Mouse (Mus musculus): ENCODE data around the gene Il1rapl2.
"Not testable (repeated sequence)": the region's sequence is repeated elsewhere in the genome, so short reads cannot be mapped to it uniquely, and the experiment has no call there.

Il1rapl2 gene

GRCm38 (mm10) chrX:137923490-137923889 lies 353.1 kb downstream of the Il1rapl2 start:
- no peaks in the 10 kb centered on the region for H3K36me3 ChIP-seq (ENCODE audit: control insufficient read depth, insufficient read depth, low read length, poor library complexity, severe bottlenecking)
- no peaks in the 10 kb centered on the region for H3K27me3 ChIP-seq (ENCODE audit: control insufficient read depth, insufficient read depth, low read length, poor library complexity, severe bottlenecking)
- DNase-seq (ENCODE audit: low read depth, low spot score): no peak

- Histone ChIP-seq H3K36me3 (ENCODE audit: control insufficient read depth, insufficient read depth, low read length, poor library complexity, severe bottlenecking) (no peaks in the 10 kb centered on the region), H3K27me3 (ENCODE audit: control insufficient read depth, insufficient read depth, low read length, poor library complexity, severe bottlenecking) (no peaks in the 10 kb centered on the region)
- DNase-seq (ENCODE audit: low read depth, low spot score): no peak
Observed at GRCm38 (mm10) chrX:137926835-137927234, 356.4 kb downstream of the Il1rapl2 start.

- no peak for DNase-seq (ENCODE audit: low read depth, low spot score)
- no peaks in the 10 kb centered on the region for H3K36me3 ChIP-seq (ENCODE audit: control insufficient read depth, insufficient read depth, low read length, poor library complexity, severe bottlenecking)
Observed at GRCm38 (mm10) chrX:137947741-137948140, 377.3 kb downstream of the Il1rapl2 start.

GRCm38 (mm10) chrX:137971306-137971705 lies 400.9 kb downstream of the Il1rapl2 start:
- DNase-seq (ENCODE audit: low read depth, low spot score): no peak
- H3K36me3 ChIP-seq (ENCODE audit: control insufficient read depth, insufficient read depth, low read length, poor library complexity, severe bottlenecking): no peaks in the 10 kb centered on the region
- no peaks in the 10 kb centered on the region for H3K27me3 ChIP-seq (ENCODE audit: control insufficient read depth, insufficient read depth, low read length, poor library complexity, severe bottlenecking)

More at GRCm38 (mm10) chrX:137947741-137948140, 377.3 kb downstream of the Il1rapl2 start:
- H3K27me3 ChIP-seq (ENCODE audit: control insufficient read depth, insufficient read depth, low read length, poor library complexity, severe bottlenecking): no peaks in the 10 kb centered on the region

- no peaks in the 10 kb centered on the region for H3K36me3 ChIP-seq (ENCODE audit: control insufficient read depth, insufficient read depth, low read length, poor library complexity, severe bottlenecking)
- H3K27me3 ChIP-seq (ENCODE audit: control insufficient read depth, insufficient read depth, low read length, poor library complexity, severe bottlenecking): no peaks in the 10 kb centered on the region
- no peak for DNase-seq (ENCODE audit: low read depth, low spot score)
Observed at GRCm38 (mm10) chrX:138043113-138043512, 472.7 kb downstream of the Il1rapl2 start.

- DNase-seq (ENCODE audit: low read depth, low spot score): no peak
- Histone ChIP-seq H3K36me3 (ENCODE audit: control insufficient read depth, insufficient read depth, low read length, poor library complexity, severe bottlenecking) (no peaks in the 10 kb centered on the region), H3K27me3 (ENCODE audit: control insufficient read depth, insufficient read depth, low read length, poor library complexity, severe bottlenecking) (no peaks in the 10 kb centered on the region; the same call in 1 of the 2 replicates)
Observed at GRCm38 (mm10) chrX:138103954-138104353, 533.5 kb downstream of the Il1rapl2 start.

- no peaks in the 10 kb centered on the region; the same call in 1 of the 2 replicates for H3K27me3 ChIP-seq (ENCODE audit: control insufficient read depth, insufficient read depth, low read length, poor library complexity, severe bottlenecking)
- no peak for DNase-seq (ENCODE audit: low read depth, low spot score)
- no peaks in the 10 kb centered on the region for H3K36me3 ChIP-seq (ENCODE audit: control insufficient read depth, insufficient read depth, low read length, poor library complexity, severe bottlenecking)
Observed at GRCm38 (mm10) chrX:138104668-138105067, 534.3 kb downstream of the Il1rapl2 start.

- DNase-seq (ENCODE audit: low read depth, low spot score): peak; percentile 0
- Histone ChIP-seq H3K36me3 (ENCODE audit: control insufficient read depth, insufficient read depth, low read length, poor library complexity, severe bottlenecking) (no peaks in the 10 kb centered on the region), H3K27me3 (ENCODE audit: control insufficient read depth, insufficient read depth, low read length, poor library complexity, severe bottlenecking) (no peaks in the 10 kb centered on the region)
Observed at GRCm38 (mm10) chrX:138170146-138170545, 599.7 kb downstream of the Il1rapl2 start.

GRCm38 (mm10) chrX:138209480-138209879 lies 639.1 kb downstream of the Il1rapl2 start, which contains the start of gene Tex13a:
Gene Tex13a (minus strand): TSS chrX:138209580.
- Histone ChIP-seq H3K36me3 (ENCODE audit: control insufficient read depth, insufficient read depth, low read length, poor library complexity, severe bottlenecking) (no peaks in the 10 kb centered on the region), H3K27me3 (ENCODE audit: control insufficient read depth, insufficient read depth, low read length, poor library complexity, severe bottlenecking) (no peaks in the 10 kb centered on the region)
- no peak for DNase-seq (ENCODE audit: low read depth, low spot score)

GRCm38 (mm10) chrX:138234626-138235025 lies 664.2 kb downstream of the Il1rapl2 start:
- H3K36me3 ChIP-seq (ENCODE audit: control insufficient read depth, insufficient read depth, low read length, poor library complexity, severe bottlenecking): no peaks in the 10 kb centered on the region
- no peaks in the 10 kb centered on the region for H3K27me3 ChIP-seq (ENCODE audit: control insufficient read depth, insufficient read depth, low read length, poor library complexity, severe bottlenecking)
- DNase-seq (ENCODE audit: low read depth, low spot score): no peak

GRCm38 (mm10) chrX:138348736-138349135 lies 778.3 kb downstream of the Il1rapl2 start:
- not testable (repeated sequence) for DNase-seq (ENCODE audit: low read depth, low spot score); H3K36me3 ChIP-seq (ENCODE audit: control insufficient read depth, insufficient read depth, low read length, poor library complexity, severe bottlenecking); H3K27me3 ChIP-seq (ENCODE audit: control insufficient read depth, insufficient read depth, low read length, poor library complexity, severe bottlenecking)

- DNase-seq (ENCODE audit: low read depth, low spot score): no peak
- H3K36me3 ChIP-seq (ENCODE audit: control insufficient read depth, insufficient read depth, low read length, poor library complexity, severe bottlenecking): no peaks in the 10 kb centered on the region
- no peaks in the 10 kb centered on the region for H3K27me3 ChIP-seq (ENCODE audit: control insufficient read depth, insufficient read depth, low read length, poor library complexity, severe bottlenecking)
Observed at GRCm38 (mm10) chrX:138433794-138434193, 863.4 kb downstream of the Il1rapl2 start.

GRCm38 (mm10) chrX:138437939-138438338 lies 867.5 kb downstream of the Il1rapl2 start:
- H3K27me3 ChIP-seq (ENCODE audit: control insufficient read depth, insufficient read depth, low read length, poor library complexity, severe bottlenecking): no peaks in the 10 kb centered on the region
- H3K36me3 ChIP-seq (ENCODE audit: control insufficient read depth, insufficient read depth, low read length, poor library complexity, severe bottlenecking): no peaks in the 10 kb centered on the region
- no peak for DNase-seq (ENCODE audit: low read depth, low spot score)

GRCm38 (mm10) chrX:138449856-138450255 lies 879.4 kb downstream of the Il1rapl2 start:
- no peak for DNase-seq (ENCODE audit: low read depth, low spot score)
- H3K27me3 ChIP-seq (ENCODE audit: control insufficient read depth, insufficient read depth, low read length, poor library complexity, severe bottlenecking): no peaks in the 10 kb centered on the region

GRCm38 (mm10) chrX:138478488-138478887 lies 908.1 kb downstream of the Il1rapl2 start:
- Histone ChIP-seq H3K36me3 (ENCODE audit: control insufficient read depth, insufficient read depth, low read length, poor library complexity, severe bottlenecking) (no peaks in the 10 kb centered on the region), H3K27me3 (ENCODE audit: control insufficient read depth, insufficient read depth, low read length, poor library complexity, severe bottlenecking) (no peaks in the 10 kb centered on the region)
- no peak for DNase-seq (ENCODE audit: low read depth, low spot score)

More at GRCm38 (mm10) chrX:138449856-138450255, 879.4 kb downstream of the Il1rapl2 start:
- no peaks in the 10 kb centered on the region for H3K36me3 ChIP-seq (ENCODE audit: control insufficient read depth, insufficient read depth, low read length, poor library complexity, severe bottlenecking)

GRCm38 (mm10) chrX:138500510-138500909 lies 930.1 kb downstream of the Il1rapl2 start:
- Histone ChIP-seq H3K27me3 (ENCODE audit: control insufficient read depth, insufficient read depth, low read length, poor library complexity, severe bottlenecking) (no peaks in the 10 kb centered on the region), H3K36me3 (ENCODE audit: control insufficient read depth, insufficient read depth, low read length, poor library complexity, severe bottlenecking) (no peaks in the 10 kb centered on the region)
- no peak for DNase-seq (ENCODE audit: low read depth, low spot score)
